ENCODE assay signal across 8 mouse cellular contexts in the genomic region with DNA sequence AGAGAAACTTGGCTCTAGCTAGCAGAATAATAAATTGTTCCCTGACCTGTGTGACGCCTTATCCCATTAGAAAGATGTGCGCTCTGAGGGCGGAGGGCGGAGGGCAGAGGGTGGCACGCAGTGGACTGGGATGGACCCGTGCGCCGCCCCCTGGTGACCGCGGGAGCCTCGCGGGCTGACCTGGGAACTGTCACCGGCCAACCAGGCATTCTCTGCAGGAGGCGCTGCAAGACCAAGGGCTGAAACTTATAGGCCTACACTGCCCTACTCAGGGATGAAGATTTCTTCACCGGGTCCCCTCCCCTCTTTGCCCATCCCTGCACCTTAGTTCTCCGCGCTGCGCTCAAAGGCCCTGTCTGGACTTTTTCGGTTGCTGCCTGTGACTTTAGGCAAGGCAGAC.
DNase-seq lines count a peak whose midpoint lies in the region; ATAC-seq and TF ChIP-seq lines count a peak whose summit lies in the region.

No protein-coding gene starts in this region.

- DNase-seq in adrenal gland, adult 2 months: peak; percentile 11
- no peak for DNase-seq in adrenal gland, adult 8-10 months
- peak; percentile 8 for DNase-seq in lung, embryonic 14.5 days
- no peak for DNase-seq in lung, adult 18-20 months
- no peak for DNase-seq in hindbrain, postnatal 0 days (ENCODE audit: low spot score)
- DNase-seq in thymus, adult 2 months: no peak
- DNase-seq in spleen, postnatal 10 days (ENCODE audit: low spot score in 2 of 2): no peak

- H3K4me3 ChIP-seq in lung, embryonic 14.5 days (ENCODE audit: low read depth, low read length): no peak overlapping the region
- H3K4me3 ChIP-seq in hindbrain, postnatal 0 days (ENCODE audit: low read length): no peak overlapping the region
- no peak overlapping the region for H3K4me3 ChIP-seq in neural tube, embryonic 12.5 days
- H3K4me3 ChIP-seq in thymus, adult 2 months (ENCODE audit: control insufficient read depth, insufficient read depth, low read length): no peak overlapping the region

- ATAC-seq in lung, embryonic 14.5 days (ENCODE audit: insufficient read depth): no peak
- ATAC-seq in hindbrain, postnatal 0 days: peak; percentile 33; the same call in 1 of the 2 replicates
- ATAC-seq in neural tube, embryonic 12.5 days (ENCODE audit: low FRiP score, low read depth): peak; percentile 48; the same call in 1 of the 2 replicates

- 12% methylated on average over 19 of the region's 19 CpGs for WGBS in lung, embryonic 14.5 days
- 12% methylated on average over 19 of the region's 19 CpGs for WGBS in hindbrain, postnatal 0 days
- 11% methylated on average over 19 of the region's 19 CpGs for WGBS in neural tube, embryonic 12.5 days
- WGBS in thymus, adult 2 months: 59% methylated on average over 19 of the region's 19 CpGs

- no peak overlapping the region for H3K4me2 ChIP-seq in lung, embryonic 14.5 days
- H3K4me2 ChIP-seq in hindbrain, postnatal 0 days (ENCODE audit: low read depth, low read length): no peak overlapping the region
- H3K4me2 ChIP-seq in neural tube, embryonic 12.5 days (replicated peaks): 0 out of 2 replicates have a peak overlapping the region, but pooled peaks have one; percentile 20

- H3K4me1 ChIP-seq in lung, embryonic 14.5 days (ENCODE audit: insufficient read depth): no peaks in the 10 kb centered on the region
- no peaks in the 10 kb centered on the region for H3K4me1 ChIP-seq in hindbrain, postnatal 0 days (ENCODE audit: insufficient read depth, low read length)
- no peaks in the 10 kb centered on the region for H3K4me1 ChIP-seq in neural tube, embryonic 12.5 days
- no peaks in the 10 kb centered on the region for H3K4me1 ChIP-seq in thymus, adult 2 months (replicated peaks; ENCODE audit: control insufficient read depth, insufficient read depth, low read length)

- no peak overlapping the region for H3K27ac ChIP-seq in lung, embryonic 14.5 days (ENCODE audit: low read depth)
- H3K27ac ChIP-seq in hindbrain, postnatal 0 days: no peak overlapping the region
- no peak overlapping the region for H3K27ac ChIP-seq in neural tube, embryonic 12.5 days
- no peak overlapping the region for H3K27ac ChIP-seq in thymus, adult 2 months (ENCODE audit: control insufficient read depth, insufficient read depth, low read length)

- TF ChIP-seq POLR2A in thymus, adult 2 months (IDR thresholded peaks at IDR 0.05; ENCODE audit: control insufficient read depth, extremely low read depth, insufficient read depth, low read length, poor library complexity): no peak

- 0 out of 2 replicates have a peak, but pooled peaks cover 4% of the 10 kb centered on the region for H3K27me3 ChIP-seq in lung, embryonic 14.5 days (ENCODE audit: insufficient read depth, low read length)
- H3K27me3 ChIP-seq in hindbrain, postnatal 0 days (ENCODE audit: insufficient read depth, low read length): no peaks in the 10 kb centered on the region
- H3K27me3 ChIP-seq in neural tube, embryonic 12.5 days (replicated peaks): no peaks in the 10 kb centered on the region
- H3K27me3 ChIP-seq in thymus, adult 2 months (ENCODE audit: control insufficient read depth, insufficient read depth, low read length): no peaks in the 10 kb centered on the region

- no peaks in the 10 kb centered on the region for H3K9me3 ChIP-seq in lung, embryonic 14.5 days (ENCODE audit: low read depth, low read length)
- H3K9me3 ChIP-seq in hindbrain, postnatal 0 days (ENCODE audit: low read length): no peaks in the 10 kb centered on the region
- no peaks in the 10 kb centered on the region for H3K9me3 ChIP-seq in neural tube, embryonic 12.5 days

- TF ChIP-seq CTCF in lung, embryonic 14.5 days (IDR thresholded peaks at IDR 0.05; ENCODE audit: low read depth): peak; percentile 50
- TF ChIP-seq CTCF in hindbrain, postnatal 0 days (IDR thresholded peaks at IDR 0.05; ENCODE audit: low read depth): peak; percentile 42
- no peak for TF ChIP-seq CTCF in thymus, adult 2 months (IDR thresholded peaks at IDR 0.05; ENCODE audit: borderline replicate concordance, control insufficient read depth, extremely low read depth, insufficient read depth, low read length, poor library complexity)

- H3K9ac ChIP-seq in lung, embryonic 14.5 days: no peak overlapping the region
- no peak overlapping the region for H3K9ac ChIP-seq in hindbrain, postnatal 0 days (replicated peaks; ENCODE audit: low read length)
- H3K9ac ChIP-seq in neural tube, embryonic 12.5 days: no peak overlapping the region

- H3K36me3 ChIP-seq in lung, embryonic 14.5 days (ENCODE audit: insufficient read depth): no peaks in the 10 kb centered on the region
- no peaks in the 10 kb centered on the region for H3K36me3 ChIP-seq in hindbrain, postnatal 0 days (ENCODE audit: insufficient read depth, low read length)
- no peaks in the 10 kb centered on the region for H3K36me3 ChIP-seq in neural tube, embryonic 12.5 days
- no peaks in the 10 kb centered on the region for H3K36me3 ChIP-seq in thymus, adult 2 months (ENCODE audit: control insufficient read depth, insufficient read depth, low read length)

Comparison
In these comparisons a context has a peak if more than half of its experiments do, and no peak if none do; other contexts are left out.
1. DNase-seq: peak in adrenal gland, adult 2 months (single experiment) and lung, embryonic 14.5 days (single experiment); none in adrenal gland, adult 8-10 months (single experiment), lung, adult 18-20 months (0 of 2), hindbrain, postnatal 0 days (single experiment), thymus, adult 2 months (single experiment) and spleen, postnatal 10 days (0 of 2).